Mouse (Mus musculus): ENCODE data around the gene Fcgr3.

Gene Fcgr3

GRCm38 (mm10) chr1:171050774-171051173 is 14.0 kb downstream of the Fcgr3 start:
- DNase-seq (ENCODE audit: low spot score in 2 of 2), result no peak

- DNase-seq (ENCODE audit: low spot score in 2 of 2), result no peak
Observed at GRCm38 (mm10) chr1:171049263-171049662, 15.5 kb downstream of the Fcgr3 start.

- no peak for DNase-seq (ENCODE audit: low spot score in 2 of 2)
Observed at GRCm38 (mm10) chr1:171046501-171046900, 18.2 kb downstream of the Fcgr3 start.

- DNase-seq (ENCODE audit: low spot score in 2 of 2), result no peak
Observed at GRCm38 (mm10) chr1:171045079-171045465, 19.7 kb downstream of the Fcgr3 start.

GRCm38 (mm10) chr1:171044365-171045078 is 20.2 kb downstream of the Fcgr3 start:
- peak; percentile 83 to 86 for DNase-seq (ENCODE audit: low spot score in 2 of 2)

- no peak for DNase-seq (ENCODE audit: low spot score in 2 of 2)
Observed at GRCm38 (mm10) chr1:171043594-171044153, 21.1 kb downstream of the Fcgr3 start.

- DNase-seq (ENCODE audit: low spot score in 2 of 2), result no peak
Observed at GRCm38 (mm10) chr1:171039880-171040279, 24.9 kb downstream of the Fcgr3 start.

- no peak for DNase-seq (ENCODE audit: low spot score in 2 of 2)
Observed at GRCm38 (mm10) chr1:171039135-171039534, 25.6 kb downstream of the Fcgr3 start.

- DNase-seq (ENCODE audit: low spot score in 2 of 2), result peak; percentile 74 to 83
Observed at GRCm38 (mm10) chr1:171037861-171038721, 26.6 kb downstream of the Fcgr3 start.

- DNase-seq (ENCODE audit: low spot score in 2 of 2), result peak in 1 of 2 experiments; percentile 36
Observed at GRCm38 (mm10) chr1:171036550-171037324, 28.0 kb downstream of the Fcgr3 start.

- no peak for DNase-seq (ENCODE audit: low spot score in 2 of 2)
Observed at GRCm38 (mm10) chr1:171035611-171036010, 29.1 kb downstream of the Fcgr3 start.

GRCm38 (mm10) chr1:171034201-171034600 is 30.5 kb downstream of the Fcgr3 start:
- DNase-seq (ENCODE audit: low spot score in 2 of 2), result no peak

- DNase-seq (ENCODE audit: low spot score in 2 of 2), result peak; percentile 62 to 78
Observed at GRCm38 (mm10) chr1:171033756-171034155, 31.0 kb downstream of the Fcgr3 start.

GRCm38 (mm10) chr1:171033196-171033595 is 31.5 kb downstream of the Fcgr3 start:
- no peak for DNase-seq (ENCODE audit: low spot score in 2 of 2)

- DNase-seq (ENCODE audit: low spot score in 2 of 2), result no peak
Observed at GRCm38 (mm10) chr1:171032691-171033090, 32.0 kb downstream of the Fcgr3 start.

- DNase-seq (ENCODE audit: low spot score in 2 of 2), result no peak
Observed at GRCm38 (mm10) chr1:171031752-171032151, 33.0 kb downstream of the Fcgr3 start.

- DNase-seq (ENCODE audit: low spot score in 2 of 2), result no peak
Observed at GRCm38 (mm10) chr1:171019311-171019950, 45.3 kb downstream of the Fcgr3 start.

- no peak for DNase-seq (ENCODE audit: low spot score in 2 of 2)
Observed at GRCm38 (mm10) chr1:171018737-171019136, 46.0 kb downstream of the Fcgr3 start, which contains the start of gene Fcgr4. TSS of gene Fcgr4 (plus strand) at chr1:171018920.

- DNase-seq (ENCODE audit: low spot score in 2 of 2), result no peak
Observed at GRCm38 (mm10) chr1:171017468-171018158, 47.1 kb downstream of the Fcgr3 start.

- no peak for DNase-seq (ENCODE audit: low spot score in 2 of 2)
Observed at GRCm38 (mm10) chr1:171016676-171017356, 47.9 kb downstream of the Fcgr3 start.
